Mouse (Mus musculus): ENCODE measurements around the gene Gm45062. TPM values are rescaled to one million over a fixed set of nuclear protein-coding genes. Genes with fewer than 3 reads are reported as not detected.
A peak's percentile ranks its signal among the peaks of the same experiment; 100 is the strongest.

Gene Gm45062
- polyA plus RNA-seq, 1 experiment from 2014 or later = 2.3 TPM

DNA sequence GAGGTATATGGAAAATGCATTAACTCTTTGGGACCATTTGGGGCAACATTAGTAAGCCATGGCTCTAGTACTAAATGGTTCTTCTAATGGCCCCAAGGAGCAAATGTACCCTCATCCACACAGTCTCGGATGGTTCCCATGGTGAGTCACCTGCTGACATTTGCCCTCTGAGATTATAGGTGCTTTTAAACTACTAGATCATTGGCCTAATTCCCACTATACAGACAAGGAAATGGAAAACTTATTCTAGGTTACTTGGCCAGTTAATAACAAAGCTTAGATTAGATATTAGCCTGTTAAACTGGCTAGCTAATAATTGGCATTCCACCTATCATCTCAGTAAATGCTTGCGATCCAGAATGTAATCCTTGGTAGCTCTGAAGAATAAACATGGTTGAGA is 203.2 kb downstream of the Gm45062 start:
- 83% methylated on average over 2 of the region's 2 CpGs for WGBS (ENCODE audit: insufficient replicate concordance)
- no peak overlapping the region for H3K9ac ChIP-seq (ENCODE audit: low read depth, low read length)
- ATAC-seq (ENCODE audit: low read depth) = no peak
- no peaks in the 10 kb centered on the region for H3K27me3 ChIP-seq (ENCODE audit: control insufficient read depth, insufficient read depth, low read depth, low read length)
- no peaks in the 10 kb centered on the region for H3K4me1 ChIP-seq (ENCODE audit: control insufficient read depth, low read depth, low read length)
- no peak overlapping the region for H3K4me3 ChIP-seq (ENCODE audit: low read depth, low read length)
- no peaks in the 10 kb centered on the region for H3K9me3 ChIP-seq (replicated peaks; ENCODE audit: control insufficient read depth, low read length)
- H3K36me3 ChIP-seq (ENCODE audit: control insufficient read depth, insufficient read depth) = no peaks in the 10 kb centered on the region
- H3K4me2 ChIP-seq (ENCODE audit: low read depth, low read length) = no peak overlapping the region
- H3K27ac ChIP-seq (ENCODE audit: low read length) = no peak overlapping the region

DNA sequence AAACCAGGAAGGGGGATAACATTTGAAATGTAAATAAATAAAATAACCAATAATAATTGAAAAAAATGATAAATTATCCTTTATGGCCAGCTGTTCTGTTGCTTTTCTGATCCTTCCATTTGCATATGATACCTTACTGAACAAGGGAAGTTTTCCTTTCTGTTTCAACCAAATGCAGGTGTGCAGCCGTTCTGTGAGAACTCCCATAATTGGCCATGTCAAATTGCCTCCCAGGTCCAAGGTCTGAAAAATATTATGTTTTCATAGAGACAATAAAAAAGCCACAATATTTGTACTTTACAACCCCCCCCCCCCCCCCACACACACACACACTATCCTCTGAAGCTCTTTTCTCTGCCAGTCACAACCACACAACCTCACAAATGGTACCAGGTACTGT is 206.1 kb downstream of the Gm45062 start:
- H3K9me3 ChIP-seq (replicated peaks; ENCODE audit: control insufficient read depth, low read length) = no peaks in the 10 kb centered on the region
- ATAC-seq (ENCODE audit: low read depth) = no peak
- WGBS (ENCODE audit: insufficient replicate concordance) = 74% methylated on average over 1 of the region's 1 CpGs
- H3K4me1 ChIP-seq (ENCODE audit: control insufficient read depth, low read depth, low read length) = no peaks in the 10 kb centered on the region
- H3K4me3 ChIP-seq (ENCODE audit: low read depth, low read length) = no peak overlapping the region
- no peaks in the 10 kb centered on the region for H3K36me3 ChIP-seq (ENCODE audit: control insufficient read depth, insufficient read depth)
- no peak overlapping the region for H3K27ac ChIP-seq (ENCODE audit: low read length)
- H3K27me3 ChIP-seq (ENCODE audit: control insufficient read depth, insufficient read depth, low read depth, low read length) = no peaks in the 10 kb centered on the region
- H3K9ac ChIP-seq (ENCODE audit: low read depth, low read length) = no peak overlapping the region
- no peak overlapping the region for H3K4me2 ChIP-seq (ENCODE audit: low read depth, low read length)

DNA sequence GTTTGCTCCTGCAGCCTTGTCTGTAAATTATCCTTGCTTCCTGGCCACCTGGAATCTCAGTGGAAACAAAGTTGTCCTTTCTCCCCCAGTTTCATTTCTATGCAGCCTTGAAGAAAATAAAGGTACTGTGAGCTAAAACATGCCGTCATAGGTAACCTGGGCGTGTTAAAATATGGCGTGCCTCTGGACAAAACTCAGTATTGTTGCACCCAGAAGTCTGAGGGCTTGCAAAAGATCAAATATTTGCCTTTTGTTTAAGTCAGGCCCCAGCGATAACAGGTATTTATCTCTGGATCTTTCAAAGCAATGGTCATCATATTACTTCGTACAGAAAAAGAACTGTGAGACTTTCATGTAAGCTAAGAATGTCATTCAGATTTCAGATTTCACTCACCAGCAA is 206.7 kb downstream of the Gm45062 start:
- 61% methylated on average over 5 of the region's 5 CpGs for WGBS (ENCODE audit: insufficient replicate concordance)
- no peaks in the 10 kb centered on the region for H3K9me3 ChIP-seq (replicated peaks; ENCODE audit: control insufficient read depth, low read length)
- H3K4me3 ChIP-seq (ENCODE audit: low read depth, low read length) = no peak overlapping the region
- H3K4me1 ChIP-seq (ENCODE audit: control insufficient read depth, low read depth, low read length) = no peaks in the 10 kb centered on the region
- H3K9ac ChIP-seq (ENCODE audit: low read depth, low read length) = no peak overlapping the region
- no peaks in the 10 kb centered on the region for H3K27me3 ChIP-seq (ENCODE audit: control insufficient read depth, insufficient read depth, low read depth, low read length)
- no peak overlapping the region for H3K4me2 ChIP-seq (ENCODE audit: low read depth, low read length)
- no peak overlapping the region for H3K27ac ChIP-seq (ENCODE audit: low read length)
- H3K36me3 ChIP-seq (ENCODE audit: control insufficient read depth, insufficient read depth) = no peaks in the 10 kb centered on the region
- ATAC-seq (ENCODE audit: low read depth) = no peak

DNA sequence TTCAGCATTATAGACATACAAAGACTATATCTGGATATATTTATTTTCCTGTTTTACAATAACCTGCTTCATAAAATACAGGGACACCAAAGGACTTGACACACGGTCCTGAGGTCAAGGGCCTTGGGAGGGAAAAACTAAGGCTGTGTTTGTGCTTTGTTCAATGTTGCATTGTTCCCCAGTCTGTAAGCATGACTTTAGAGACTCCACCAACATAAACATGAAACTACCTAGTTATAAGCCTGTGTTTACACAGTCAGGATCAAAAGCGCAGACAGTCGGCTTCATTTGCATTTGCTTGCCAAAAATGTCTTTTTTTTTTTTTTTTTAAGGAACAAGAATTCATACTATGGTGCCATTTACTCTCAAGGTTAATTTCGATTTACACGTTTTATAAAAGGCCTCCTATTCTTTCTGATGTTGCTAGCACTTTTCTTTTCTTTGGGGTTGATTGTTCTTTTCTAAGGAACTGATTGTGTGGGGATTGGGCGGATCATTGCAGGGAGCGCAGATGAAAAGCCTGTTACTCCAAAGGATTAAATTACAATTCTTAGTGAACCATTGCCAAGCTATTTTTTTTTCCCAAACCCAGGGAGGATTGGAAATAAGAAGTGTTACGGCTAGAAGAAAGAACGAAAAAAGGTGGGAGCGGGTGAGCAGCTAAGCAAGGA is 208.6 kb downstream of the Gm45062 start:
- 71% methylated on average over 10 of the region's 10 CpGs for WGBS (ENCODE audit: insufficient replicate concordance)
- no peak for ATAC-seq (ENCODE audit: low read depth)
- Histone ChIP-seq H3K9me3 (replicated peaks; ENCODE audit: control insufficient read depth, low read length) (no peaks in the 10 kb centered on the region), H3K4me3 (ENCODE audit: low read depth, low read length) (no peak overlapping the region), H3K27me3 (ENCODE audit: control insufficient read depth, insufficient read depth, low read depth, low read length) (no peaks in the 10 kb centered on the region), H3K4me1 (ENCODE audit: control insufficient read depth, low read depth, low read length) (no peaks in the 10 kb centered on the region), H3K4me2 (ENCODE audit: low read depth, low read length) (no peak overlapping the region), H3K9ac (ENCODE audit: low read depth, low read length) (no peak overlapping the region), H3K27ac (ENCODE audit: low read length) (no peak overlapping the region), H3K36me3 (ENCODE audit: control insufficient read depth, insufficient read depth) (no peaks in the 10 kb centered on the region)

DNA sequence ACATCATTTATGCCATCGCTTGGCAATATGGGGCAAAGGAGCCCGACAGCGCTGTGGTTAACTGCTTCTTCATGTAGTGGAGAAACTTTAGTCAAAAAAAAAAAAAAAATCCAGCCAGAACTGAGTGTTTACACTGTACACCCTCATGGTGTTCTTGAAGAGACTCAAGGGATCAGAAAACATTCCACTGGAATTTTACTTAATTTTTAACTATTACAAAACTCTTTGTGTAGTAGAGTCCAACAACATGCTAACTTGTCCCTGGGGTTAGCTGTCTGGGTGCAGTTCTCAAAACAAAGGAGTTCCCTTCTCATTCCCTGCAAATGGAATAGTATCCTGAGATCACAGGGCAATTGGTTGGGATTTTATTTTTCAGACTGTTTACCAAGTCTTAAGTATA is 210.7 kb downstream of the Gm45062 start:
- Histone ChIP-seq H3K4me2 (ENCODE audit: low read depth, low read length) (no peak overlapping the region), H3K4me3 (ENCODE audit: low read depth, low read length) (no peak overlapping the region), H3K27ac (ENCODE audit: low read length) (no peak overlapping the region), H3K9ac (ENCODE audit: low read depth, low read length) (no peak overlapping the region), H3K4me1 (ENCODE audit: control insufficient read depth, low read depth, low read length) (no peaks in the 10 kb centered on the region), H3K36me3 (ENCODE audit: control insufficient read depth, insufficient read depth) (no peaks in the 10 kb centered on the region), H3K9me3 (replicated peaks; ENCODE audit: control insufficient read depth, low read length) (no peaks in the 10 kb centered on the region), H3K27me3 (ENCODE audit: control insufficient read depth, insufficient read depth, low read depth, low read length) (no peaks in the 10 kb centered on the region)
- 74% methylated on average over 3 of the region's 3 CpGs for WGBS (ENCODE audit: insufficient replicate concordance)
- no peak for ATAC-seq (ENCODE audit: low read depth)

DNA sequence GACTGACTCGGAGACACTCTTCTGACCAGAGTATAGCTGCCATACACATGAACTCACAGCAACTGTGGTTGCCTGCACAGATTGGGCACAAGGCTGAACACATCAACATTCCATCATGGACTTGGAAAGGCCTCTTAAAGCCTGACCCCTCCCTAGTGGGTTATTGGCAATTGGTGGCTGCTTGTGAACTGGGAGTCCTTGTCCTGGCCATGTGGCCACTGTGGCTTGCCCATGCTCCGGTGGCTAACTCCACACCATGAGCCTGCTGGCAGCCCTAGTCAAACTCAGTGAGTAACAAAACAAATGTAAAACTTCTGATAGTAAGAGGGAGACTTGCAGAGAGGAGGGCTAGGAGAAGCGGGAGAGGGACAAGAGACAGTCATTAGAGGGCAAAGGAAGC is 212.9 kb downstream of the Gm45062 start:
- no peaks in the 10 kb centered on the region for H3K36me3 ChIP-seq (ENCODE audit: control insufficient read depth, insufficient read depth)
- H3K27ac ChIP-seq (ENCODE audit: low read length) = no peak overlapping the region
- no peaks in the 10 kb centered on the region for H3K9me3 ChIP-seq (replicated peaks; ENCODE audit: control insufficient read depth, low read length)
- H3K9ac ChIP-seq (ENCODE audit: low read depth, low read length) = no peak overlapping the region
- H3K4me2 ChIP-seq (ENCODE audit: low read depth, low read length) = no peak overlapping the region
- H3K27me3 ChIP-seq (ENCODE audit: control insufficient read depth, insufficient read depth, low read depth, low read length) = no peaks in the 10 kb centered on the region
- no peaks in the 10 kb centered on the region for H3K4me1 ChIP-seq (ENCODE audit: control insufficient read depth, low read depth, low read length)
- ATAC-seq (ENCODE audit: low read depth) = no peak
- 65% methylated on average over 3 of the region's 3 CpGs for WGBS (ENCODE audit: insufficient replicate concordance)
- H3K4me3 ChIP-seq (ENCODE audit: low read depth, low read length) = no peak overlapping the region

DNA sequence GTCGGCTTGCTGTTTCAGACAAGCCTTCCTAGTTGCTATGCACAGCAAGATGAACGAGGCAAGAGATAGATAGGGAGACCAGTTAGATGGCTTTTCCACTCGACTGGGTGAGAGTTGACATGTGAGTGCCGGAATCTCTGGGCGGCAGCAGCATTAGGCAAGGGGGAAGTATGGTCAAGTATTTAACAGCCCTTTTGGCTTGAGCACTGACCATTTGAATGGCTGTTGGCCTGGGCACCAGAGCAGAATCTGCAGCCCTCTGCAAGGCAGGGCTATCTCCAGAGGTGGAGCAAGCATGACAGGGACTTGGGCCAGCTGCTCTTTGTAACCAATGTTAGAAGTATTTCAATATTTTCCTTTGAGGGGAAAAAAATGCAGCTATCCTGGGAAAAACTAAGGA is 213.7 kb downstream of the Gm45062 start:
- H3K4me2 ChIP-seq (ENCODE audit: low read depth, low read length) = no peak overlapping the region
- WGBS (ENCODE audit: insufficient replicate concordance) = 34% methylated on average over 5 of the region's 5 CpGs
- H3K4me3 ChIP-seq (ENCODE audit: low read depth, low read length) = no peak overlapping the region
- H3K4me1 ChIP-seq (ENCODE audit: control insufficient read depth, low read depth, low read length) = no peaks in the 10 kb centered on the region
- H3K27ac ChIP-seq (ENCODE audit: low read length) = no peak overlapping the region
- no peaks in the 10 kb centered on the region for H3K36me3 ChIP-seq (ENCODE audit: control insufficient read depth, insufficient read depth)
- 0 out of 2 replicates have a peak, but pooled peaks have one; percentile 16 for ATAC-seq (ENCODE audit: low read depth)
- H3K9me3 ChIP-seq (replicated peaks; ENCODE audit: control insufficient read depth, low read length) = no peaks in the 10 kb centered on the region
- H3K27me3 ChIP-seq (ENCODE audit: control insufficient read depth, insufficient read depth, low read depth, low read length) = no peaks in the 10 kb centered on the region
- no peak overlapping the region for H3K9ac ChIP-seq (ENCODE audit: low read depth, low read length)

DNA sequence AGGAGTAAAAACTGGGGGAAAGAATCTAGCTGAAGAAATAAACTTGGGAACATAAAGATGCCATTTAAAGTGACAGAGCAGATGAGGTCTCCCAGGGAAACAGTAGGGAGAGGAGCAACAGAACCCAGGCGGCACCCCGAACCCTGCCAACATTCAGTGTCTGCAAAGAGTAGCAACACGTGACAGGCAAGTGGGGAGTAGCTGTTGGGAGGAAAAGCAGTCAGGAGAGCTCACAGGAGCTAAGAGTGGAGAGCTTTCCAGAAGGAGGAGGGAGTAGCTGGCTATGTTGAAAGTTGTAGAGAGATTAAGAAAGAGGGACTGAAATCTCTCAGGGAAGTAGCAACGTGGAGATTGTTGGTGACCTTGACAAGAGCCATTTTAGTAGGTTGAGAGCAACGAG is 214.2 kb downstream of the Gm45062 start:
- no peak overlapping the region for H3K27ac ChIP-seq (ENCODE audit: low read length)
- no peaks in the 10 kb centered on the region for H3K4me1 ChIP-seq (ENCODE audit: control insufficient read depth, low read depth, low read length)
- no peaks in the 10 kb centered on the region for H3K27me3 ChIP-seq (ENCODE audit: control insufficient read depth, insufficient read depth, low read depth, low read length)
- no peaks in the 10 kb centered on the region for H3K9me3 ChIP-seq (replicated peaks; ENCODE audit: control insufficient read depth, low read length)
- H3K36me3 ChIP-seq (ENCODE audit: control insufficient read depth, insufficient read depth) = no peaks in the 10 kb centered on the region
- 49% methylated on average over 5 of the region's 5 CpGs for WGBS (ENCODE audit: insufficient replicate concordance)
- H3K9ac ChIP-seq (ENCODE audit: low read depth, low read length) = no peak overlapping the region
- no peak overlapping the region for H3K4me3 ChIP-seq (ENCODE audit: low read depth, low read length)
- no peak for ATAC-seq (ENCODE audit: low read depth)
- no peak overlapping the region for H3K4me2 ChIP-seq (ENCODE audit: low read depth, low read length)

DNA sequence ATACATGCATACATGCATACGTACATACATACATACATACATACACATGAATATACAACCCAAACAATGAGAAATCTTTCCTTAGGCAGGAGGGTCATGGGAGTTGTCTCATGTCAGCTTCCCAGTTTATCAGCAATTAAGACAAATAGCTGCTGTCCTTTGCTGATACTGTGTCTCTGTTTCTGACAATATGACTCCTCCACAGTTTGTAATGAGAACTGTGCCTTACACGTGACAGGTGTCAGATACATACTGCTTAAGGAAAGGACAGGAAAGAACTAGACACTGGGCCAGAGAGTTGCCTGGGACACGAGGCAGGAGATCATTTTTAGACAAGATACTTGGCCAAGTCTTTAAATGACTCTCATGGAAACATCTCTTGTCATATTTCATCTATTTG is 215.1 kb downstream of the Gm45062 start:
- Histone ChIP-seq H3K27ac (ENCODE audit: low read length) (no peak overlapping the region), H3K36me3 (ENCODE audit: control insufficient read depth, insufficient read depth) (no peaks in the 10 kb centered on the region), H3K9me3 (replicated peaks; ENCODE audit: control insufficient read depth, low read length) (no peaks in the 10 kb centered on the region), H3K4me2 (ENCODE audit: low read depth, low read length) (no peak overlapping the region), H3K4me1 (ENCODE audit: control insufficient read depth, low read depth, low read length) (no peaks in the 10 kb centered on the region), H3K4me3 (ENCODE audit: low read depth, low read length) (no peak overlapping the region), H3K27me3 (ENCODE audit: control insufficient read depth, insufficient read depth, low read depth, low read length) (no peaks in the 10 kb centered on the region), H3K9ac (ENCODE audit: low read depth, low read length) (no peak overlapping the region)
- ATAC-seq (ENCODE audit: low read depth) = peak; percentile 48
- 40% methylated on average over 3 of the region's 3 CpGs for WGBS (ENCODE audit: insufficient replicate concordance)

All from liver, embryonic 16.5 days (tissue).